Mouse (Mus musculus): Measurements from ENCODE around the gene Zfp760.
"Not testable (repeated sequence)": the region's sequence is repeated elsewhere in the genome, so short reads cannot be mapped to it uniquely, and the experiment has no call there.

DNA sequence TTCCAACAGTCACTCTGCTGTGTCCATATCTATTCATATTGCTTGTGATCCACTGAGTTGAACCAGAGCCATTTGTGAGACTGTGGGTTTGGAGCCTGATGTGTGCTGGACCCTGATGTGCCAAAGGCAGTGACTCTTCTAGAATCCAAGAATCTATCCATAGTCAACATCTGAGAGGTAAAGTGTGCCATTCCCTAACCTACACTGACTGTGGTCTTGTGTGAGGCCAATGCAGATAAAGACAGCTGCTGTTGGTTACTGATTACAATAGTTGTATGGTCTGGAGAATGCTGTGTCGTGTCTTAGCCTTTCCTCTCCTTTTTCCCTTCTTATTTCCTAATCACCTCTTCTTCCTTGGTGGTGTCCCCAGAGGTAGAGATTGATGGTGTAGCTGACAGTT lies 28.7 kb upstream of the Zfp760 start:
- TF ChIP-seq CTCF, EP300 (IDR thresholded peaks at IDR 0.05): not testable (repeated sequence)

All from lung, postnatal 0 days (tissue).